Mouse (Mus musculus) forebrain, embryonic 15.5 days (tissue): Measurements from ENCODE around the gene Trip11. TPM values are rescaled to one million over a fixed set of nuclear protein-coding genes. Genes with fewer than 3 reads are reported as not detected.

Source experiments
- ATAC-seq: fragments of 200-750 bp; cut with Nextera tagmentation; replicated peaks from 2 replicates; pipeline ENCODE4 v1.8.0; 2017; ENCODE audit warnings: mild to moderate bottlenecking, moderate TSS enrichment, moderate library complexity
- H3K27ac ChIP-seq: fragments of 300-500 bp; sonication (generic); replicated peaks from 2 replicates; pipeline ENCODE4 v1.5.1; 2015; ENCODE audit warnings: mild to moderate bottlenecking, inconsistent platforms
- H3K27me3 ChIP-seq: fragments of 300-500 bp; sonication (generic); 2 replicates; pipeline ENCODE4 v1.6.1; 2015; ENCODE audit warnings: inconsistent platforms
- H3K36me3 ChIP-seq: fragments of 300-500 bp; sonication (generic); 2 replicates; pipeline ENCODE4 v1.6.1; 2015; ENCODE audit warnings: mild to moderate bottlenecking, inconsistent platforms
- H3K4me1 ChIP-seq: fragments of 300-500 bp; sonication (generic); 2 replicates; pipeline ENCODE4 v1.6.1; 2015; ENCODE audit warnings: inconsistent platforms
- H3K4me2 ChIP-seq: fragments of 300-500 bp; sonication (generic); replicated peaks from 2 replicates; pipeline ENCODE4 v1.6.1; 2015; ENCODE audit warnings: mild to moderate bottlenecking, inconsistent platforms
- H3K4me3 ChIP-seq: fragments of 300-500 bp; sonication (generic); 2 replicates; pipeline ENCODE4 v1.5.1; 2015; ENCODE audit warnings: mild to moderate bottlenecking, inconsistent platforms
- H3K9ac ChIP-seq: fragments of 300-500 bp; sonication (generic); replicated peaks from 2 replicates; pipeline ENCODE4 v1.6.1; 2015; ENCODE audit warnings: mild to moderate bottlenecking, inconsistent platforms
- H3K9me3 ChIP-seq: fragments of 300-500 bp; sonication (generic); 2 replicates; pipeline ENCODE4 v1.6.1; 2016; ENCODE audit warnings: inconsistent platforms
- WGBS: fragments of 180-500 bp; shearing (Covaris S2); methylation state at CpG from one replicate; pipeline ENCODE4 v1.1.7; 2015; ENCODE audit warnings: mixed read lengths; 5-methylcytosine and 5-hydroxymethylcytosine counted together
- polyA plus RNA-seq: library from polyadenylated mRNA; unstranded; fragments of >200 nt; fragmentation: Nextera tagmentation; extraction: Ambion mirVana; gene quantifications from 2 replicates; pipeline ENCODE4 v1.2.1, GENCODE M21; 2015

Gene Trip11
- polyA plus RNA-seq, 1 experiment from 2014 or later = 23.7 TPM

DNA sequence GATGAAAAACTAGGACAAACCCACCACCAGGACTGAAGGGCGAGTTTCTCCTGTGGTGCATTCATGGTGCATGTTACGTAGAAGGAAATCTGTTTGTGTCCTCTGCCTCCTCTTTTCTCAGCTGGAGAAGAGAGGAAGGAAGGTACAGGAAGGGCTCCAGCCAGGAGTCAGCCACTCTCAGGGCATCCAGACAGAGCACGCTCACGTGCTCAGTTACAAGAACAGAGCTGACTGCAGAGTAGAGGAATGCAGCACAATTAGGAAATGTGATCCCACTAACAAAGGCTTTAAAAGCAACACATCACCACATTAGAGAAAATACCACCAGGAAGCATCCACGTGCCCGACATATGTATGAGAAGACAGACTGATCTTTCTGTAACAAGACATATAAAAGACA lies 9.2 kb upstream of the Trip11 start:
- no peaks in the 10 kb centered on the region for H3K4me1 ChIP-seq
- WGBS = 87% methylated on average over 6 of the region's 6 CpGs
- no peak overlapping the region for H3K4me2 ChIP-seq
- H3K9me3 ChIP-seq = no peaks in the 10 kb centered on the region
- H3K9ac ChIP-seq = no peak overlapping the region
- no peak overlapping the region for H3K4me3 ChIP-seq
- H3K36me3 ChIP-seq = peaks cover 51% of the 10 kb centered on the region
- H3K27ac ChIP-seq = no peak overlapping the region
- H3K27me3 ChIP-seq = no peaks in the 10 kb centered on the region
- no peak for ATAC-seq

DNA sequence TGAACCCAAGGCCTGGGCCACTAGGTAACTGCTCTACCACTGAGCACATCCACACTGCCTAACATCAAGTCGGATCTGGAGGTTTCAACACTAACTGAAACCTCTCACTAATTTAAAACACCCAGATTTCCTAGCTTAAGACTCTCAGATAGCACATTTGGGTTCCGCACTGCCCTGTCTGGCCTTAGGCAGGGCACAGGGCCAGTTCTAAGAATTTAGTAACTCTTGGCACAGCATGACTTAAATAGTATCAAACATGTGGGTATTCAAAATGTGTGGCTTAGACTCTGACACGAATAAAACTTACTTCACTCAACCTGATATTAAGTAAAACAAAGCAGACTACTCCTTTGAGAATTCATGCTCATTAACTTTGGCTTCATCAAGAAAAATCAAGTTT lies 6.8 kb upstream of the Trip11 start:
- Histone ChIP-seq H3K27me3 (no peaks in the 10 kb centered on the region), H3K36me3 (peaks cover 29% of the 10 kb centered on the region), H3K4me2 (no peak overlapping the region), H3K4me1 (no peaks in the 10 kb centered on the region), H3K9me3 (no peaks in the 10 kb centered on the region), H3K4me3 (no peak overlapping the region), H3K9ac (no peak overlapping the region), H3K27ac (no peak overlapping the region)
- 85% methylated on average over 3 of the region's 3 CpGs for WGBS
- ATAC-seq = no peak

DNA sequence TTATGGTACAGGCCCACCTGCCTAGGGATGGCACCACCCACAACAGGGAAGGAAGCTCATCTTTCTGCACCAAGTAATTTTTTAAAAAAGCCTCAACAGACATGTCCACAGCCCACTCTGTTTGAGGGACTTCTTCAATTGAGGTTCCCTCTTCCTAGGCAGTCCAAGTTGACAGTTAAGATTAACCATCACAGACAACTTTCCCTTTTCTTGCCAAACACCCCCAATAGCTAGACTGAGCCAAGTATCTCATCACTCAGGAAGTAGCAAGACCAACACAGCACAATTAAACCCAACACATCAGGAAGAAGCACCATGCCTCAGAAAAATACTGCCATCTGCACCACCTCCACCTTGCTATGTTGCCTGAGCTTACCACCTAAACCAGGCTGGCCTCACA lies 4.1 kb upstream of the Trip11 start:
- Histone ChIP-seq H3K9ac (no peak overlapping the region), H3K4me1 (peaks cover 7% of the 10 kb centered on the region), H3K4me3 (no peak overlapping the region), H3K9me3 (no peaks in the 10 kb centered on the region), H3K4me2 (no peak overlapping the region), H3K36me3 (peaks cover 3% of the 10 kb centered on the region), H3K27ac (no peak overlapping the region), H3K27me3 (no peaks in the 10 kb centered on the region)
- no peak for ATAC-seq

DNA sequence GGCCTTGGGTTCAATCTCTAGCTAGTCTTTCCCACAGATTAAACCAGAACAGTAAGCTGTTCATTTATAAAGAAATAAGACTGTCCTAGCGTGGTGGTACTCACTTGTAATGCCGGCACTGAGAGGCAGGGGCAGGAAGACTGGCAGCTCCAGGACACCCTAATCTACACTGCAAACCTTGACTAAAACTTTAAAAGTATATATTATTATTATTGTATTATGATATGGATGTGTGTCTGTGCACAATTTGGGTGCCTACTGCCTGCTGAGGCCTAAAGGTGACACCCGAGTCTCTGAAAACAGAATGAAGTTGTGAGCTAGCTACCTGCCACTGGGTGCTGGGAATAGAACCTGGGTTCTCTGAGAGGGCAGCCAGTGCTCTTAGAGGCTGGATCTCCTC lies 1.7 kb downstream of the Trip11 start:
- Histone ChIP-seq H3K27ac (no peak overlapping the region), H3K9ac (no peak overlapping the region), H3K4me1 (peaks cover 23% of the 10 kb centered on the region), H3K36me3 (peaks cover 7% of the 10 kb centered on the region; the same call in 1 of the 2 replicates), H3K27me3 (no peaks in the 10 kb centered on the region), H3K4me2 (peak overlapping the region; percentile 77), H3K9me3 (no peaks in the 10 kb centered on the region), H3K4me3 (0 out of 2 replicates have a peak overlapping the region, but pooled peaks have one; percentile 68)
- 84% methylated on average over 3 of the region's 3 CpGs for WGBS
- no peak for ATAC-seq

DNA sequence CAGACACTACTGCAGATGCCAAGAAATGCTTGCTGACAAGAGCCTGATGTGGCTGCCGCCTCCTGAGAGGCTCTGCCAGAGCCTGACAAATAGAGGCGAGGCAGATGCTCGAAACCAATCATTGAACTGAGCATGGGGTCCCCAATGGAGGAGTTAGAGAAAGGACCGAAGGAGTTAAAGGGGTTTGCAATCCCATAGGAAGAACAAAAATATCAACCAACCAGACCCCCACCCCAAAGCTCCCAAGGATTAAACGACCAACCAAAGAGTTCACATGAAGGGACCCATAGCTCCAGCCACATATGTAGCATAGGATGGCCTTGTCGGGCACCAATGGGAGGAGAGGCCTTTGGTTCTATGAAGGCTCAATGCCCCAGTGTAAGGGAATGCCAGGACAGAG lies 2.7 kb downstream of the Trip11 start:
- Histone ChIP-seq H3K4me3 (no peak overlapping the region), H3K36me3 (peaks cover 7% of the 10 kb centered on the region; the same call in 1 of the 2 replicates), H3K9me3 (no peaks in the 10 kb centered on the region), H3K4me1 (peaks cover 23% of the 10 kb centered on the region), H3K9ac (no peak overlapping the region), H3K27me3 (no peaks in the 10 kb centered on the region), H3K27ac (no peak overlapping the region), H3K4me2 (no peak overlapping the region)
- 92% methylated on average over 6 of the region's 6 CpGs for WGBS
- ATAC-seq = no peak

DNA sequence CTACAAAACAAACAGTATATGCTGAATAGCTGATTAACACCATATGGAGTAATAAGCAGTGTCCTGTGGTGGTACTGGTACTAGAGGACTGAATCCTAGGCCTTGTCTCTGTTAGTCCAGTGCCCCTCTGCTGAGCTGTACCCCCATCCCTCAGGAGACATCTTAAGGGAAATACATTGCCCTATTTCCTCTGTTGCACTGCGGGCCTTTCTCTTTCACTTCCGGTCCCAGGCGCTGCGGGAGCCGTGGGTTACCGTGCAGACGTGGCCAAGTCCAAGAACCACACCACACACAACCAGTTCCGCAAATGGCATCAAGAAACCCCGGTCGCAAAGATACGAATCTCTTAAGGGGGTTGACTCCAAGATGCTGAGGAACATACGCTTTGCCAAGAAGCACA lies 7.2 kb downstream of the Trip11 start:
- WGBS = 97% methylated on average over 12 of the region's 12 CpGs
- no peaks in the 10 kb centered on the region for H3K9me3 ChIP-seq
- no peaks in the 10 kb centered on the region for H3K27me3 ChIP-seq
- no peak overlapping the region for H3K9ac ChIP-seq
- H3K4me1 ChIP-seq = peaks cover 3% of the 10 kb centered on the region; the same call in 1 of the 2 replicates
- no peak for ATAC-seq
- peaks cover 23% of the 10 kb centered on the region for H3K36me3 ChIP-seq
- H3K4me2 ChIP-seq = no peak overlapping the region
- H3K4me3 ChIP-seq = no peak overlapping the region
- H3K27ac ChIP-seq = no peak overlapping the region

DNA sequence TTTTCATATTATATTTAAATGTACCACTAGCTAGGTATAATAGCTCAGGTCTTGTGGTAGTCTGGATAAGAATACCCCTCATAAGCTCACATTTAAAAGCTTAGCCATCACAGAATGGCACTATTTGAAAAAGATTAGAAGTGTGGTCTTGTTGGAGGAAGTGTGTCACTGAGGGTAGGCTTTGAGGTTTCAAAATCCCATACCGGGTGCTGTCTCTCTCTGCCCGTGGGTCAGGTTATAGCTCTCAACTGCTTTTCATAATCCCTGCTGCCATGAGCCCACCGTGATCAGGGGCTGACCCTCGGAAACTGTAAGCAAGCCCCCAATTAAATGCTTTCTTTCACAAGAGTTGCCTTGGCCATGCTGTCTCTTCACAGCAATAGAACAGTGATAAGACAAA lies 8.2 kb downstream of the Trip11 start:
- peaks cover 25% of the 10 kb centered on the region for H3K36me3 ChIP-seq
- ATAC-seq = no peak
- WGBS = 86% methylated on average over 4 of the region's 4 CpGs

DNA sequence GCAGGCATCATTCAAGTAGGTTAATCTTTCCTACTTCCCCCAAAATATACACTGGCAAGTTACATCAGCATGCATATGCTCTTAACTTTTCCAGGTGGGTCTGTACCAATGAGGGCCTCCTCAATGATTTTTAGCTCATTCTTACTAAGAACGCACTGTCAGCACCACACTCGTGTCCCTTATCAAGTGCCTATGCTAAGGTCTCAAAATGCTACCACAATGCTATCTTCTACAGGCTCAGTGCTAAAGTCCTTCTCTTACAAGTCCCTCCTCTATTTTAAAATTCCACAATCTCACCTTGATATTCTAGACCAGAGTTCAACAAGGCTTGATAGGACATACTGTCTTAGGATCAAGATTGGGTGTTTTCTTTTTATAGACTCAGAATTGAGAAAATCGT lies 8.9 kb downstream of the Trip11 start:
- no peak overlapping the region for H3K27ac ChIP-seq
- H3K36me3 ChIP-seq = peaks cover 26% of the 10 kb centered on the region
- 94% methylated on average over 3 of the region's 3 CpGs for WGBS
- no peak overlapping the region for H3K4me3 ChIP-seq
- no peak overlapping the region for H3K4me2 ChIP-seq
- no peaks in the 10 kb centered on the region for H3K27me3 ChIP-seq
- no peak for ATAC-seq
- H3K9ac ChIP-seq = no peak overlapping the region
- no peaks in the 10 kb centered on the region for H3K4me1 ChIP-seq
- no peaks in the 10 kb centered on the region for H3K9me3 ChIP-seq

More for the DNA sequence above, 8.2 kb downstream of the Trip11 start:
- Histone ChIP-seq H3K9me3 (no peaks in the 10 kb centered on the region), H3K4me2 (no peak overlapping the region), H3K9ac (no peak overlapping the region), H3K27me3 (no peaks in the 10 kb centered on the region), H3K27ac (no peak overlapping the region), H3K4me1 (no peaks in the 10 kb centered on the region), H3K4me3 (no peak overlapping the region)

DNA sequence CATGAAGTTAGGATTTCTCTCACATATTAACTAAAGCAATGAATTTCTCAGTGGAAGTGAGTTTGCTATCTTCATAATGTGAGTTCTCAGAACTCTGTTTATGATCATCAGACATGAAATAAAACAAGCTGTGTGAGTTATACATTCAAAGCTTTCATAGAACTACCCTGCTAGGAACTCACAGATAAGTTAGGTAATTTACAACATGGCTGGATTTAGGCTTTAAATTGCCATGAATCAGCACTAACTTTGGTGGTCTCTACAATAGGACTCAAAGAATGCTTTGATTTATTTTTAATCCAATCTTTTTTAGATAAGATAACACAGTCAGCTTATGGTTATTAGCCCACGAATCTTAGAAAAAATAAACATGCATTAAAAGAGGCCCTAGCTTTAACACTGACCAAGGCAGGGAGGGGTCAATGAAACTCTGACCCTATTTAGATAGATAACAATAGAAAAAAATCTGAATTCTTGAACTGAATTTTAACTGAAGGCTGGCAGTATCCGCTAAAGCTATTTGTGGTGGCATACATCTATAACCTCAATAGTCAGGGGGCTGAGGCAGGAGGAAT lies 13.3 kb downstream of the Trip11 start:
- Histone ChIP-seq H3K4me1 (no peaks in the 10 kb centered on the region), H3K4me3 (no peak overlapping the region), H3K36me3 (peaks cover 21% of the 10 kb centered on the region), H3K9me3 (no peaks in the 10 kb centered on the region), H3K4me2 (no peak overlapping the region), H3K9ac (no peak overlapping the region), H3K27me3 (no peaks in the 10 kb centered on the region), H3K27ac (no peak overlapping the region)
- ATAC-seq = no peak
- WGBS = 90% methylated on average over 2 of the region's 2 CpGs

DNA sequence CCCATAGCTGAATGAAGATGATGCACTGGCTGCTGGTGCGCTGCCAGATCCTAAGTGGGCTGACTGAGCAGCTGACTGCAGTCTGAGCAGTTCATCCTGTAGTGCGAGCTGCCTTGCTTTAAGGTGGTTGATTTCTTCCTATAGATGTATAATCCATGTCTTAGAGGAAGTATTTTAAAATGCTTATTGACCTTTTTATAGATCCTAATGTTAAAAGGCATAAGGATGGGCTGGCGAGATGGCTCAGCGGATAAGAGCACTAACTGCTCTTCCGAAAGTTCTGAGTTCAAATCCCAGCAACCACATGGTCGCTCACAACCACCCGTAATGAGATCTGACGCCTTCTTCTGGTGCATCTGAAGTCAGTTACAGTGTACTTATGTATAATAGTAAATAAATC lies 14.1 kb downstream of the Trip11 start:
- Histone ChIP-seq H3K4me1 (no peaks in the 10 kb centered on the region), H3K4me3 (no peak overlapping the region), H3K27ac (no peak overlapping the region), H3K4me2 (no peak overlapping the region), H3K36me3 (peaks cover 25% of the 10 kb centered on the region), H3K27me3 (no peaks in the 10 kb centered on the region), H3K9ac (no peak overlapping the region), H3K9me3 (no peaks in the 10 kb centered on the region)
- no peak for ATAC-seq
- 95% methylated on average over 8 of the region's 8 CpGs for WGBS

DNA sequence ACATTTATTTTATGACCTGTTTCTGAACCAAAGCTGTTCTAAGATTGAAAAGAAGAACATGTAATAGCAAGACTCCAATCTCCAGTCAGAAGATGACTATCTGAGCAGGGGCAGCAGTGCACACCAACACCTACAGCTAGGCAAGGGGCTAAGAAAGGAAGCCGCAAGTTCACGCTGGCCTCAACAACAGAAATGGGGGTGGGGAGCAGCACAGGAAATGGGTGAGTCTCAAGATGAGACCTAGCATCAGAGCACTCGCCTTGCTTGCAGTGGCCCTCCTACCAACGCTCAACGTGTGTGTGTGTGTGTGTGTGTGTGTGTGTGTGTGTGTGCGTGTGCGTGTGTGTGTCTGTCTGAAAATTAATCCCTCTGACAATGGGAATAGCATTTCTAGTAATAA lies 16.0 kb downstream of the Trip11 start:
- no peak overlapping the region for H3K27ac ChIP-seq
- H3K27me3 ChIP-seq = no peaks in the 10 kb centered on the region
- no peak overlapping the region for H3K9ac ChIP-seq
- WGBS = 78% methylated on average over 7 of the region's 7 CpGs
- H3K4me1 ChIP-seq = no peaks in the 10 kb centered on the region
- H3K4me3 ChIP-seq = no peak overlapping the region
- H3K4me2 ChIP-seq = no peak overlapping the region
- ATAC-seq = no peak
- peaks cover 32% of the 10 kb centered on the region for H3K36me3 ChIP-seq
- H3K9me3 ChIP-seq = no peaks in the 10 kb centered on the region

DNA sequence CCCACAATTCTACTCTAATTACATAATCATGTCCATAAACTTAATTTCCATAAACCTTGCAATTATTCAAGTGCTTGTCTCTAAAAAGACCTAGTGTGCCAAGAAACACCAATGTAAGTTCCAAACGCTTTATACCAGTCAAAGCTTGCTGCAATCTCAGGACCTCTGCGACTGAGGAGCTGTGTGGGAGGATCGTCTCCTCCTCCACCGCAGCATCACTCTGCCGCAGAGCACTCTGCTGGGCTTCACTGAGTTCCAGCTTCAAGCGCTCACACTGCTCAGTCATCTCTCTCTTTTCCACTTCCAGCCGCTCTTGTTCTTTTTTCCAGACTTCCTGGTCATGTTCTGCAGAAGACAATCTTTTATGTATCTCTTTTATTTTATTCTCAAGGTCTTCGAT lies 19.8 kb downstream of the Trip11 start:
- Histone ChIP-seq H3K27ac (no peak overlapping the region), H3K4me1 (no peaks in the 10 kb centered on the region), H3K4me3 (no peak overlapping the region), H3K9me3 (no peaks in the 10 kb centered on the region), H3K4me2 (no peak overlapping the region), H3K9ac (no peak overlapping the region), H3K27me3 (no peaks in the 10 kb centered on the region), H3K36me3 (peaks cover 44% of the 10 kb centered on the region)
- no peak for ATAC-seq
- 89% methylated on average over 8 of the region's 8 CpGs for WGBS

DNA sequence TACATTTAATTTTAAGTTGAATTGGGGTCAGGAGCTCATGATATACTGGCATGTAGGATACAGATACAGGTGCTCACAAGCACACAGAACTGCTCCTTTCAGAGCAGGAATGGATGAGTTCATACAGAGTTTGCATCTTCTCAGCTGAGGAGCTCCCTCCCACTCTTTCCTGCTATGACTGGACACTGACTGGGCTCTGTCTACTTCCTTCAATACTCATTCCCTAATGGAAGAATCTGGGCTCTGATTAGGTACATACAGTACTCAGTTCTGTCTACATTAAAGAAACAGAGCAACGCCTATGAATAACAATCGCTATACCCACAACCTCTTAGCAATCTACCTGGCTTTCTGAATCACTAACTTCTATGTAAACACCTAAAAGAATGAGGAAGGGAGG lies 20.2 kb downstream of the Trip11 start:
- Histone ChIP-seq H3K4me3 (no peak overlapping the region), H3K4me1 (no peaks in the 10 kb centered on the region), H3K27ac (no peak overlapping the region), H3K9ac (no peak overlapping the region), H3K27me3 (no peaks in the 10 kb centered on the region), H3K4me2 (no peak overlapping the region), H3K9me3 (no peaks in the 10 kb centered on the region), H3K36me3 (peaks cover 44% of the 10 kb centered on the region)
- ATAC-seq = no peak
- WGBS = 95% methylated on average over 2 of the region's 2 CpGs
